Mouse (Mus musculus): ENCODE measurements at regions not wholly inside any gene's neighbourhood (a gene's known extent, or its start where the extent isn't known, plus 50 kb on each side); places are given as distances from the start of the nearest gene placed in this dataset.

- DNase-seq = no peak
Observed at GRCm38 (mm10) chr17:31776949-31777607, 78.5 kb downstream of the Sik1 start.

DNA sequence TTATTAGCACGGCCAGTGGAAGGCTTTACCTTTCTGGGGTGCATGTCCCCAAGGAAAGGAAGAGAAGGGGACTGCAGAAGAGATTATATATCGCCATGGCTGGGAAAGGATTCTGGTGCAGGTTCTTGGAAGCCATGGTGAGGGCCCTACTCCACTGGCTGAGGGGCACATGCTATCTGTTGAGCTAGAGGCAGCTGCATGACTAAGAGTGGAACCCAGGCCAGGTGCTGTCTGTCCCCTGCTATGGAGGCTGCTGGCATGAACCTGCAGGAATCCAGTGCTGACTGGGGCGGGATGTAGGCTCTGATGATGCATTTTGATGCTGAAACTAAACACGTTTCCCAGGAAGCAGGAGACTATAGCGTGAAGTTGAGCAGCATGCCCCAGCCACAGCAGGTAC is 77.9 kb downstream of the Sik1 start:
- no peak for DNase-seq

GRCm38 (mm10) chr17:31779466-31779865 is 76.1 kb downstream of the Sik1 start:
- no peak for DNase-seq

- DNase-seq = no peak
Observed at GRCm38 (mm10) chr17:31782251-31782650, 73.4 kb downstream of the Sik1 start.

- DNase-seq = no peak
Observed at GRCm38 (mm10) chr17:31783071-31783470, 72.5 kb downstream of the Sik1 start.

DNA sequence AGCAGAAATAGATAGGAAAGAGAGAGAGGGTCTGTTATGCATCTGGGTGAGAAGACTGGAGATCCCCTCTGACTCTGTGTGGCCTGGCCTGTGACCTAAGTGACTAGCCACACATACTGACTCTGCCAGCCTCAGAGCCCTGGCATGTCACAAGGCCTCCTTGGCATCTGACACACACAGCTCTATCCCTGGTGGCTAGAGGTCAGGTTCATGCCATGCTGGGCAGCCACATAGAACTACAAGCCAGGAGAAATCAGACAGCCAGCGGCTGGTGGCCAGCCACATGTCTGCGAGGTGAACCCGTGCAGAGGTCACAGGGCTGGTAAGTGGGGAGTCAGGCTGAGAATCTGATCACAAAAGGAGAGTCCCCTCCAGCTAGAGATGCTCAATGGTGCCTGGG is 67.3 kb downstream of the Sik1 start:
- peak; percentile 51 to 63 for DNase-seq

DNA sequence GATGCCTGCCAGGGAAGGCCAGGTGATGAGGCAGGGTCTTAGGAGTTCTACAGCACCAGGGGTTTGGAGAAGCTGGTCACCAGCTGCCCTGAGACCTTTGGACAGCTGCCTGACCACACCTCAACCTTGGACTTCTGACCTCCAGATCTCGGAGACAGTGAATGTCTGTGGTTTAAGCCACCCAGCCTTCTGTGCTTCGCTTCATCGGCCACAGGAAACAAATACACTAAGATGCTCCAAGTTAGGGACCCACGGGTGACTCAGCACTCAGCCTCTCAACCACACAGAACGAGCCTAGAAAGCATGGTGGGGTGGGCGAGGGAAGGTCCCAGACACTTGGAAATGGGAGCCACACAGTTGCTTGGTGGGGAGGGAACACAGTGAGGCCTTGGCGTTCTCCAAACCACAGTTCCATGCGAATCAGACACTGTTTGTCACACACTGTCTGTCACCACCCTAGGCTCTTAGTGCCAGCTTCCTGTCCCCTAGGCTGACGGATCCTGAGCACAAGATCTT is 66.5 kb downstream of the Sik1 start:
- peak in 1 of 2 experiments; percentile 41 for DNase-seq

GRCm38 (mm10) chr17:31789906-31790279 is 65.7 kb downstream of the Sik1 start:
- DNase-seq = peak in 1 of 2 experiments; percentile 47

- peak; percentile 81 to 84 for DNase-seq
Observed at GRCm38 (mm10) chr17:31790280-31791063, 65.1 kb downstream of the Sik1 start.

- DNase-seq = no peak
Observed at GRCm38 (mm10) chr17:31791656-31792055, 63.9 kb downstream of the Sik1 start.

DNA sequence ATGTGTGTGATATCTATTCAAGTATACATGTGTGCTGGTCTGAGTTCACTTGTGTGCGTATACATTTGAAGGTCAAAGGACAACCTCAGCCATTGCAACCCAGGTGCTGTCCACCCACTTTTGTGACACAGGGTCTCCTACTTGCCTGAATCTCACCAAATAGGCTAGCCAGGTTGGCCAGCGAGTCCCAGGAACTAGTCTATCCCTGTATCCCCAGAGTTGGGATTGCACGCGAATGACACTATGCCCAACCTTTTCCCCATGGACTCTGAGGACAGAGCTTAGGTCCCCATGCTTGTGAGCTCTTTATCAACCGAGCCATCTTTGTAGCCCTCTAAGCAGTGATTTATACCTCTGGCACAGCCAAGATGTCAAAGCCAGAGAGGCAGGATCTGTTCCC is 62.6 kb downstream of the Sik1 start:
- no peak for DNase-seq

- DNase-seq = peak in 1 of 2 experiments; percentile 57
Observed at GRCm38 (mm10) chr17:31793521-31793920, 62.1 kb downstream of the Sik1 start.

DNA sequence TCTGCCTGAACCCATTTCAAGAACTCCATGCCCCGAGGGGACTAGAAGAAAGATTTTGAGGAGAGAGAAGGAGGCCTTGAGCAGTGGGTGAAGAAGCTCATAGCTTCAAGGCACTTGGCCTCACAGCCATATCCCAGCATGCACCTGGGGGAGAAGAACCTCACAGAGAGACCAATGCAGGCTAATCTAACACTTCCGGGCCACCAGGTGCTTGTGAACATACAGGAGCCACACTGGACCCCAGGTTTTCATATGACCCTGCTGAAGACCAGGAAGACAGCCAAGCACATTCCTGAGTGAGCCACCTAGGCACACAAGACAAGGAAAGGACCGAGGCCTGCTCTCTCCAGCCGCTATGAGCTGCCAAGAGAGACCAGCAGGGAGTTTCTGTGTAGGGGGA is 61.6 kb downstream of the Sik1 start:
- DNase-seq = no peak
